Mouse (Mus musculus) ovary, postnatal 10 days (tissue): Measurements from ENCODE around the gene Nmur1.

Experiments
- DNase-seq: peaks from one replicate; pipeline ENCODE4 v3.0.0; 2022; ENCODE audit warnings: low spot score

Nmur1 gene

GRCm38 (mm10) chr1:86409476-86409875 lies 16.6 kb downstream of the Nmur1 start:
- DNase-seq = no peak

- no peak for DNase-seq
Observed at GRCm38 (mm10) chr1:86408515-86408914, 17.5 kb downstream of the Nmur1 start.

GRCm38 (mm10) chr1:86406914-86407313 lies 19.1 kb downstream of the Nmur1 start:
- no peak for DNase-seq

- no peak for DNase-seq
Observed at GRCm38 (mm10) chr1:86406313-86406712, 19.7 kb downstream of the Nmur1 start.

- DNase-seq = no peak
Observed at GRCm38 (mm10) chr1:86404834-86405233, 21.2 kb downstream of the Nmur1 start.

GRCm38 (mm10) chr1:86400096-86400754 lies 25.8 kb downstream of the Nmur1 start:
- no peak for DNase-seq

GRCm38 (mm10) chr1:86399322-86399721 lies 26.7 kb downstream of the Nmur1 start:
- DNase-seq = no peak

GRCm38 (mm10) chr1:86398222-86398621 lies 27.8 kb downstream of the Nmur1 start:
- no peak for DNase-seq

- DNase-seq = no peak
Observed at GRCm38 (mm10) chr1:86397621-86398020, 28.4 kb downstream of the Nmur1 start.

GRCm38 (mm10) chr1:86395897-86396296 lies 30.1 kb downstream of the Nmur1 start:
- no peak for DNase-seq

GRCm38 (mm10) chr1:86394246-86394645 lies 31.8 kb downstream of the Nmur1 start:
- no peak for DNase-seq

GRCm38 (mm10) chr1:86393219-86393618 lies 32.8 kb downstream of the Nmur1 start:
- no peak for DNase-seq

GRCm38 (mm10) chr1:86391425-86391824 lies 34.6 kb downstream of the Nmur1 start:
- no peak for DNase-seq

GRCm38 (mm10) chr1:86389230-86389629 lies 36.8 kb downstream of the Nmur1 start:
- peak; percentile 58 for DNase-seq

- no peak for DNase-seq
Observed at GRCm38 (mm10) chr1:86381027-86381426, 45.0 kb downstream of the Nmur1 start.

GRCm38 (mm10) chr1:86379161-86379569 lies 46.9 kb downstream of the Nmur1 start:
- no peak for DNase-seq

- no peak for DNase-seq
Observed at GRCm38 (mm10) chr1:86378662-86379061, 47.4 kb downstream of the Nmur1 start.

GRCm38 (mm10) chr1:86376354-86376753 lies 49.7 kb downstream of the Nmur1 start:
- no peak for DNase-seq

GRCm38 (mm10) chr1:86371997-86372396 lies 54.0 kb downstream of the Nmur1 start:
- no peak for DNase-seq

- DNase-seq = no peak
Observed at GRCm38 (mm10) chr1:86368086-86368485, 57.9 kb downstream of the Nmur1 start.

GRCm38 (mm10) chr1:86363671-86364070 lies 62.4 kb downstream of the Nmur1 start:
- DNase-seq = no peak

GRCm38 (mm10) chr1:86361852-86362615 lies 64.0 kb downstream of the Nmur1 start:
- no peak for DNase-seq

GRCm38 (mm10) chr1:86360441-86360840 lies 65.6 kb downstream of the Nmur1 start:
- no peak for DNase-seq

GRCm38 (mm10) chr1:86359798-86360179 lies 66.2 kb downstream of the Nmur1 start:
- DNase-seq = no peak
